Mouse (Mus musculus) cerebellum, adult 11-12 months (tissue): ENCODE measurements at regions not wholly inside any gene's neighbourhood (a gene's known extent, or its start where the extent isn't known, plus 50 kb on each side); places are given as distances from the start of the nearest gene placed in this dataset.
A peak's percentile ranks its signal among the peaks of the same experiment; 100 is the strongest.
"Not testable (repeated sequence)": the region's sequence is repeated elsewhere in the genome, so short reads cannot be mapped to it uniquely, and the experiment has no call there.

Experiments used
- DNase-seq: peaks from one replicate; pipeline ENCODE4 v3.0.0; 2022

DNA sequence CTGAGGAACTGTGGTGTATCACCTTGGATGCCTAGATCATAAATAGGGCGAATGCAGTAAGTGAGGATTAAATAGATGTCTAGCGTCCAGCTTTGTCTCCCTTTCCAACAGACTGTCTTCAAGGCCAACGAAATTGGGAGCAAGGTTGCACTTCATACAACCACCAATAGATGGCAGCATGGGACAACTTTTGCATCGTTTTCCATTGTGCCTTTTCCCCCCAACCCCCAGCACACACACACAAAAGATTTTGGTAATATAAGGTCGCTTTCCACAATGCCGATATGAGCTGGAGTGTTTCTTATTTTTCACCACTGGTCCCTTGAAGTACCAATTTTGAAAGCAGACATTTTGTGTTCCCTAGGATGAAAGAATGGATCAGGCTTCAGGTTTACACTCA, 304.7 kb downstream of the BC048507 start:
- peak; percentile 2 for DNase-seq

- DNase-seq: not testable (repeated sequence)
Observed at GRCm38 (mm10) chr13:68173456-68173855, 310.3 kb downstream of the BC048507 start.
